In the genomic region with DNA sequence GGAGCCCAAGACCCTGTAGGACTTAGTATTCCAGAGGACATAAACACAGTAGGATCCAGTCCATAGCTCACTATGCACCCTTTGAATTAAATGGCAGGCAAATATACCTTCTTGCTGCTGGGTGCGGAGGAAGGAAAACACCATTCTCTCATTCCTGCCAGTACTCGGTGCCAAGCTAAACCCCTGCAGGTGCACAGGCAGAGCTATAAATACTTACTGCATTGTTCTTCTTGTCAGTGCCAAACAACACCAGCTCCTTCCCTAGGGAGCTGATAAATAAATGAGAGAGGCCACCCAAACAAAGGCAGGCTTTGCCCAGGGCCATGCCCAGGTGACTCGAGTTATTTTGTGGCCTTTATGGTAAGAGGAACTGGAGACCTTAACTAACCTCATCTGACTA, we compare ENCODE assay signal across 12 mouse cellular contexts.
"Had no signal": no experiment of that assay in that cellular context is flagged by ENCODE, and none has a peak within 500 bp of the region (broad histone marks: within the 10 kb centered on the region; RNA-seq: fewer than 3 reads in every experiment).

No protein-coding gene starts in this region.

- H3K36me3 ChIP-seq: limb, embryonic 13.5 days; midbrain, embryonic 12.5 days; stomach, embryonic 15.5 days had no signal

- H3K9me3 ChIP-seq: limb, embryonic 13.5 days; midbrain, embryonic 12.5 days; stomach, embryonic 15.5 days had no signal

- H3K4me2 ChIP-seq: limb, embryonic 13.5 days; midbrain, embryonic 12.5 days; stomach, embryonic 15.5 days had no signal

- H3K4me1 ChIP-seq: limb, embryonic 13.5 days; midbrain, embryonic 12.5 days; stomach, embryonic 15.5 days had no signal

- H3K27me3 ChIP-seq: limb, embryonic 13.5 days; midbrain, embryonic 12.5 days; stomach, embryonic 15.5 days had no signal

- H3K27ac ChIP-seq: kidney, postnatal 0 days; layer of hippocampus, adult 2 months; limb, embryonic 13.5 days; liver, embryonic 14.5 days; midbrain, embryonic 12.5 days; stomach, embryonic 15.5 days had no signal

- ATAC-seq: midbrain, embryonic 16.5 days had no signal

- H3K9ac ChIP-seq: limb, embryonic 13.5 days; liver, embryonic 14.5 days; midbrain, embryonic 12.5 days; stomach, embryonic 15.5 days had no signal

- DNase-seq: kidney, postnatal 36 days; left cerebral cortex, postnatal 4 days; lung, adult 18-20 months; thymus, adult 2 months; thymus, postnatal 25 days had no signal

- H3K4me3 ChIP-seq: layer of hippocampus, adult 2 months; limb, embryonic 13.5 days; midbrain, embryonic 12.5 days; stomach, embryonic 15.5 days had no signal
